Mouse (Mus musculus): ENCODE data around the gene Tm7sf2. TPM values are rescaled to one million over a fixed set of nuclear protein-coding genes. Genes with fewer than 3 reads are reported as not detected.
"Not testable (repeated sequence)": the region's sequence is repeated elsewhere in the genome, so short reads cannot be mapped to it uniquely, and the experiment has no call there.

The Tm7sf2 gene
- total RNA-seq, 4 experiments from 2014 or later = 2.5 to 5.5 (median 4.0) TPM

DNA sequence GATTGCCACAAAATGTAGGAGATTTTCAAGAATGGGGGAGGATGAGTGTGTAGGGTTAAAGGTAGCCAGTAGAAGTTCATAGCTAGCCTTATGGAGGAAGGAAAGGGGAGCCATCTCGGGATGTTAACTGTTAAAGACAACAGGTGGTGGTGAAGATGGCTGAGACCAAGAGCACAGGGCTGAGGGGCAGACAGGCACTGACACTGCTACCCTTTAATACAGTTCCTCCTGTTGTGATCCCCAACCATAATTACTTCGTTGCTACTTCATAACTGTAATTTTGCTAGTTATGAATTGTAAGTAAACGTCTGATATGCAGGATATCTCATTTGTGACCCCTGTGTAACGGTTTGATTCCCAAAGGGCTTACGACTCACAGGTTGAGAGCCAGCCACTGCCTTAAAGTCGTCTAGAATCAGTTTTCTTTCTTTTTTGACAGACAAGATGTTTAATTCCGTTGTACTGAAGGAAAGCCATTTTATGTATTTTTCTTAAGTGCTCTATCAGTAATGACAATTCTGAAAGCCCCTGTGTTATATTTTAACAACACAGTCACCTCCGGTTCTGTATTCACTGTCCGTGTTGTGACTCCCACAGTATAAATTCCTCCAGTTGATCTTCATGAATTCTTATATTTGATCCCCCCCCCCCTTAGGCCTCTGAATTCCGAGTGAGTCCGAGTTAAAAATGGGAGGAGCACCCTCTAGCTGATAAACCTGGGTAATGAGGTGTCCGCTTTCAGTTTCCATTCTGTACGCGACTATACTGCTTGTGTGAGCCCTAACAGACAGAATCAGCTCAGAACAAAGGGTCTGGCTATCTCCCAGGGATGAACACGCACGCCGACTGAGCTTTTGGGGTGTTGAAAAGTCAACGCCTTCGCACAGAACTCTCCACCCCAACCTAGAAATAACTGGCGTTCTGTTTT, 22.5 kb downstream of the Tm7sf2 start:
- DNase-seq (ENCODE audit: low spot score in 2 of 2) = no peak

DNA sequence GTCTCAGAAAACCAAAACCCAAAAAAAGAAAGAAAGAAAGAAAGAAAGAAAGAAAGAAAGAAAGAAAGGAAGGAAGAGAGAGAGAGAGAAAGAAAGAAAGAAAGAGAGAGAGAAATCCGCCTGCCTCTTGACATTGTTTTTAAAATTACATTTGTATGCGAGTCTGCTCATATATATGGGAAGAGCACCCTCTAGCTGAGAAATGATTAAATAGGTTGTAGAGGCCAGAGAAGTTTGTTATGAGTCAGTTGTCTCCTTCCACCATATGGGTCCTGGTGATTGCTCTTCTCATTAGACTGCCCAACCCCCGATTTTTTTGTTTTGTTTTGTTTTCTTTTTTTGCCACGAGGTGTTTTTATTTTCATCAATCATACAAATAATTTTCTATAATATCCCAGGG, 24.1 kb downstream of the Tm7sf2 start:
- not testable (repeated sequence) for DNase-seq (ENCODE audit: low spot score in 2 of 2)

DNA sequence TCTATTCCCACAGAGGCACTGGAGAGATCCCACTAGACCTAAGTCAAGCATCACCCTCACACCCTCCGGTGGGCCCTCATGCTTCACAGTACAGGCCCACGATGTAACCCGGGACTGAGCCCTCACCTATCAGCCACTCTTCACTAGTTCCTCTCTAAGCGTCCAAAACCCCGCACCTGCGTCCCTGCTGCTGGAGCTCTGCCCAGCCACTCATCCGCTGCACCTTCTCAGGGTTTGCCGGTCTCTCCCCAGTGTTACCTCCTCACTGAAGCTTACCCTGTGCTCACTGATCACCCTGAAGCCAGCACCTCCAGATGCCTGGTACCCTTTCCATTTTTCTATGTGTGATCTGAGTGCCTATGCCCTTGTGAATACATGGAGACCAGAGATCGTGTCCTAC, 25.9 kb downstream of the Tm7sf2 start:
- DNase-seq (ENCODE audit: low spot score in 2 of 2) = no peak

DNA sequence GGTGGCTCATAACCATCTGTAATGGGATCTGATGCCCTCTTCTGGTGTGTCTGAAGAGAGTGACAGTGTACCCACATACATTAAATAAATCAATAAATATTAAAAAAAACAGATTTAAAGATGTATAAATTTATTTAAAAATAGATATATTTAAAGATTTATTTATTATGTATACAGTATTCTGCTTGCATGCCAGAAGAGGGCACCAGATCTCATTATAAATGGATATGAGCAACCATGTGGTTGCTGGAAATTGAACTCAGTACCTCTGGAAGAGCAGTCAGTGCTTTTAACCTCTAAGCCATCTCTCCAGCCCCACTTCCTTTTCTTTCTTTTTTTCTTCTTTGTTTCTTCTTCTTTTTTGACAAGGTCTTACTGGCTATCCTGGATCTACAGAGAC, 28.2 kb downstream of the Tm7sf2 start:
- DNase-seq (ENCODE audit: low spot score in 2 of 2) = no peak

DNA sequence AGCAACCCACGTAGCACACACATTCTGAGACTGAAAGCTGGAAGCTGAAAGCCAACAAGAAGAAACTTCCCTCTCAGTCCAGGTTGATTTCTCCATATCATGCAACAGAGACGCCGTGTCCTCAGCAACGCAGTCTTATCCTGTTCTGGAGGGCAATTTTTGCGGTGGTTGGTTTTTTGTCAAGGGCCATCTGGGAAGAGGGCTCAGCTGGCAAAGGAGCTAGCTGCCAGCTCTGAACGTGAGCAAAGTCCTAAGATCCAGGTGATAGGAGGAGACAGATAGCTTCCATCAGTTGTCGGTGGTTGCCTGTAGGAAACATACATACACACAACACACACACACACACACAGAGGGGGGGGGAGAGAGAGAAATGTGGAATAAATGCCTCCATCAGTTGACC, 29.8 kb downstream of the Tm7sf2 start:
- no peak for DNase-seq (ENCODE audit: low spot score in 2 of 2)

DNA sequence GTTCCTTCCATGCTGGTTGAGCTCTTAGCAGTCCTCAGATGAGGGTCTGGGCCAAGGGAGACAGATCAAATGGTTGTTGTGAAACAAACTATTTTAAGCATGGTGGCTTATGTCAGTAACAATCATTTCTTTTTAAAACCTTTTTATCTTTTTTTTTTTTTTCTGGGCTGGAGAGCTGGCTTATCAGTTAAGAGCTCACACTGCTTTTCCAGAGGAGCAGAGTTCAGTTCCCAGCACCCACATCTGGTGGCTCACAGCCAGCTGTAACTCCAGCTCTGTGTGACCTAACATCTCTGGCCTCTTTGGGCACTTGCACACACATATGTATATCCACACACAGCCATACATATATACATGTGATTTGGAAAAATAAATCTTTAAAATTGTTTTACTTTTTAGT, 30.5 kb downstream of the Tm7sf2 start:
- DNase-seq (ENCODE audit: low spot score in 2 of 2) = no peak

DNA sequence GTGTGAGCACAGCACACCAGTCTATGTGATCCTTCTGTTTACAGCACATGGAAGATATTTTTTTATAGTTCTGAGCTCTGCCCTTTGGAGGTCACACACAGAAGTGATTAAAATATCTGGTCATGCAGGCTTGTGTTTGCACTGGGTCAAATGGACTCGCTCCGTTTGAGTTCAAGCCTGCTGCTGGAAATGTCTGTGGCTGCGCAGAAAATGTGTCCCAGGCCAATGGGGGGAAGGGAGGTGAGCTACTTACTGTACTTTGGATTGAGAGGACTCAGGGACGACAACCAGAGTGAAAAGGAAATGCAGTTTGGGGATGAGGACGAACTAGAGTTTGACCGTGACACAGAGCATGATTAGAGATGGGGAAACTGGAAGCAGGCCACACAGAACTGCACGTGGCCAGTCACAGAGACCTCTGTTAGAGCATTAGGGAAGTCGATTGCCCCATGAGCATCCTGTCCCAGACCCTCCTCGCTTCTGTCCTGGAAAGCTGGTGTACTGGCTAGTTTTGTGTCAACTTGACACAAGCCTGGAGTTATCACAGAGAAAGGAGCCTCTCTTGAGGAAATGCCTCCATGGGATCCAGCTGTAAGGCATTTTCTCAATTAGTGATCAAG, 32.1 kb downstream of the Tm7sf2 start:
- no peak for DNase-seq (ENCODE audit: low spot score in 2 of 2)

DNA sequence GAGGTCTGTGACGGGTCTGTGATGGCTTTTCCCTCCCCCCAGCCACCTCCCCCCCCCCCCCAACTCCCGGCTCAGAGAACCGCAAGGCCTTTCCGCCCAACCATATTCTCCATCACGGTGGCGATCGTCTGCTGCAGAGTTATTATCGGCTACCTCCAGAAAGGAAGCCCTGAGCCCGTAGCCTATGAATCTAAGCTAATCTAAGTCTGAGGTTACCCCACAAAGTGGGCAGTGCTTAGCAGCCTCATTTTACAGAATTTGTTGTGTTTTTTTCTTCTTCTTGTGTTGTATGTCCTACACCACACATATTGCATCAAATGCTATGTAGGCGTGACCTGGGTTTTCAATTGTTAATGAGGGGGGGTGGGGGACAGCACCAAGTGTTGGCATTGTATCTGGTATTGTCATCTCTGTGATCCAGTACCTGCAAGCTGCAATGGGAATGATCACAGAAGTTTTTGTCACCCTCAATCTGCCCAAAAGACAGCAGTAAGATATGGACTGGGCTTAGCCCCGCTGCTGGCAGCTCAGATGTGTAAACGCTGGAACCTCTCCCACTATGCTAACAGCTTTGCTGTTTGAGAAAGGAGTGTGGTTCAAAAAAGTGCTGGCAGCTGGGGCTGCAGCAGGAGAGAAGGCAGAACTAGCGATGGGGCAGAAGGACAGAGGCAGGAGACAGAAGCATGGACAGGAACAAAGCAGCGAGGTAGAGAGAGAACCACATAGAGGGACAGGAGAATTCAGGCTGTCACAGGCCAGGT, 37.5 kb downstream of the Tm7sf2 start:
- DNase-seq (ENCODE audit: low spot score in 2 of 2) = no peak

DNA sequence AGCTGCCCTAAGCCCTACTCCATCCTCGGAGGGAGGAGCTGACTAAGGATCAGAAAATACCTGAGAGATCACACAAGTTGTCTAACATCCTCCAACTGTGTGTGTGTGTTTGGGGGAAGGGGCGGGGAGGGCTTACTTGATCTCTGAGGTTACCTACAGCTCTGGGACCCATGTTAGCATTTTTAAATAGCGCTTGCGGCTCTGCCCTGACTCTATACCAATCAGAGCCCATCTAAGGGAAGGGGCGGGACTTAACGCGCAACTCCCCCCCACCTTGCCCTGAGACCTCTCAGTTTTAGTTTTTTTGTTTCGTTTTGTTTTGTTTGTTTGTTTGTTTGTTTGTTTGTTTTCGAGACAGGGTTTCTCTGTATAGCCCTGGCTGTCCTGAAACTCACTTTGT, 38.7 kb downstream of the Tm7sf2 start:
- DNase-seq (ENCODE audit: low spot score in 2 of 2) = no peak

DNA sequence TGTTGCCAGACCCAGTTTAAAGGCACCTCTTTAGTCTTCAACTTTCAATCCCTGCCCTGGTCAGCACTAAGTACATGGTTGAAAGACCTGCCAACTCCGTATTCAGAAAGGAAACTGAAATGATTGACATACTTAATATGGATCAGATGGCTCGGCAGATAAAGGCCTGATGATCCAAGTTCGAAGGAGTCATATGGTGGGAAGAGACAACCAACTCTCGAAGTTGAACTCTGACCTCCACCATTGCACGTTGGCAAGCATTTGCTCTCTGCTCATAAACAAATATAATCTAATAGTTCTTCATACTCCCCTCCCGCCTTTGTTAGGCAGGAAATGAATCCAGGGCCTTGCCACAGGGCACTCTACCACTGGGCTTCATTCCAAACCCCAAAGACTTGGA, 39.2 kb downstream of the Tm7sf2 start:
- DNase-seq (ENCODE audit: low spot score in 2 of 2) = no peak

DNA sequence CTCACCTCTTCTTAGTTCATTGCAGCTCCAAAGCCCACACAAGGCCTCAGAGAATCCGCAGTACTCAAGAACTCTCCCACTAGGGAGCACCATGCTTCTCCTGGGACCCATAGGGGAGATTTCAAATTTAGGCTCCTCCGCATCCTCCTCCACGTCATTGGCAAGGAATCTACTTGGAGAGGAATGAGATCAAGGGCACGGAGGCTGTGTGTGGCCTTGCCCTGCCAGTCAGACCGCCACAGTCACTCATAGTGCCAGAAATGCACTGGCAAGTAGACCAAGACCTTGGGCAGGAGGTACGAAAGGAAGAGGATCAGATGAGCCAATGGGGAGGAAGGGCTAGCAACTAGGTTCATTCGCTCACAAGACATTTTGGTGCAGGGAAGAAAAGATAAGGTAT, 44.2 kb downstream of the Tm7sf2 start:
- no peak for DNase-seq (ENCODE audit: low spot score in 2 of 2)

DNA sequence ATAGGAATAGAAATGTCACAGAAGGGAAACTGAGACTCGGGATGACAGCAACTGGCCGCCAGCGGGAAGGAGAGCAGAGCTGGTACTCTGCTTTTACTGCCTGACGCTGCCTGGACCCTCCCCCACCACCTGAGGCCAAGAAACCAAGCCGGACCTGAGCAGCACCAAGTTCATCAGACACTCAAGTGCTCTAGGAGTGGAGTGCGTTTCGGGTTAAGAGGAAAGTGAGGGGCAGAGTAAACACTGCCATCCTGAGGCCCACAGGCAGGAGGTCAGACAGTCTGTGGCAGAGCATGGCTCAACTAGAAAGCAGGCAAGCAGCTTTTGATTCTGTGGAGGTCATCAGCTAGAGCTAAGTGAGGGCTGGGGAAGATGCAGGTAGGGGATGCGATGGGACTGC, 45.1 kb downstream of the Tm7sf2 start:
- DNase-seq (ENCODE audit: low spot score in 2 of 2) = no peak

DNA sequence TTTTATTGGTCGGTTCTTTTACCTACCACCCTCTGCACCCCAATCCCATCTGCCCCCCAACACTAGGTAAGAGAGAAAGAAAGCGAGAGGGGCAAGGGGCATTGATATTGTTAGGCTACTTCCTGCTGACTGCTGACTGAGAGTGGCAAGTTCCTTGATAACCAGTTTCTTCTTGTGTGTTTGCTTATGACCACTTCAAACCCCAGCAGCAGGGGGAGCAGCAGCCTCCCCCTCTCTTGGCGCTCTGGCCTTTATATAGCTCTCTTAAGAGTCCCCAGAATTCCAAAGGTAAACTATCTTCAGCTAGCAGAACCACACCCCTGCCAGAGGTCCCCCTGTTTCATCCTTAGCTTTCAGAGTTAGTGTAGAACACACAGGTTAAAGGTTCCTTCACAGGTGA, 47.9 kb downstream of the Tm7sf2 start:
- no peak for DNase-seq (ENCODE audit: low spot score in 2 of 2)

DNA sequence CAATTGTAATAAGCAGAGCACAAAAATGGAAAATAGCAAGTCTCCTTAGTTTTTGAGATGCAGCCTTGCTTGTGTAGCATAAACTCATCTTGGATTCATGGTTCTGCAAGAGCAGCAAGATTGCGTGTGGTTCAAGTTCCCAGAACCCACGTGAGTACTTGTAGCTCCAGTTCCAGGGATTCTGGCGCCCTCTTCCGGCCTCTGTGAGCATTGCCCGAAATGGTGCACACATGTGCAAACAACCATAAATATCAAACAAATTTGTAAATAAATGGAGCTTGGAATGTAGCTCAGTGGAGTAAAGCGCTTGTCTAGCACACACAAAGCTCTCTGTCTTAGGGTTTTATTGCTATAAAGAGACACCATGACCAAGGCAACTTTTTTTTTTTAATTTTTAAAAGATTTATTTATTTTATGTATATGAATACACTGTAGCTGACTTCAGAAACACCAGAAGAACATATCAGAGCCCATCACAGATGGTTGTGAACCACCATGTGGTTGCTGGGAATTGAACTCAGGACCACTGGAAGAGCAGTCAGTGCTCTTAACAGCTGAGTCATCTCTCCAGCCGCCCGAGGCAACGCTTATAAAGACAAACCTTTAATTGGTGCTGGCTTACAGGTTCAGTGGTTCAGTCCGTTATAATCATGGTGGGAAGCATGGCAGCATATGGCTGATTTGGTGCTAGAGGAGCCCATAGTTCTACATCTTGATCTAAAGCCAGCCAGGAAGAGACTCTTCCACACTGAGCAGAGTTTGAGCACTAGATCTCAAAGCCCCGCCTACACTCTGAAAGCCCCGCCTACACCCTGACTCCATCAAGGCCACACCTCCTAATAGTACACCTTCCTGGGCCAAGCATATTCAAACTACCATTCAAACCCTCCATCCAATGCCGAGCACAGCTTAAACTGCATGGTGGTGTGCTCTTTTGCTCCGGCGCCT, 49.8 kb downstream of the Tm7sf2 start:
- peak; percentile 87 to 88 for DNase-seq (ENCODE audit: low spot score in 2 of 2)

DNA sequence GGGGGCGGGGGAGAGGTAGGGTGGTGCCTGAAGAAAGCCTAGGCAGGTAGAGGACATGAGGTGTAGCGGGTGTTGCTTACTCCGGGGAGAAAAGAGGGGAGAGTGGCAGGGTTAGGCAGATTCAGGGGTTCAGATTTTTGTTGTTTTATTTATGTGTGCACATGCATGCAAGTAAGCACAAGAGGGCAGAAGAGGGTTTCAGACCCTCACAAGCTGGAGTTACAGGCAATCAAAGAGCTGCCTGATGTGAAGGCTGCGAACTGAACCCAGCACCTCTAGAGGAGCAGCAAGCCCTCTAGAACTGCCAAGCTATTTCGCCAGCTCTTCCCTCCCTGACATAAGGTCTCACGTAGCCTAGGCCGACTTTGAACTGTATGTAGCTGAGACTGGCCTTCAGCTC, 51.6 kb downstream of the Tm7sf2 start:
- no peak for DNase-seq (ENCODE audit: low spot score in 2 of 2)

DNA sequence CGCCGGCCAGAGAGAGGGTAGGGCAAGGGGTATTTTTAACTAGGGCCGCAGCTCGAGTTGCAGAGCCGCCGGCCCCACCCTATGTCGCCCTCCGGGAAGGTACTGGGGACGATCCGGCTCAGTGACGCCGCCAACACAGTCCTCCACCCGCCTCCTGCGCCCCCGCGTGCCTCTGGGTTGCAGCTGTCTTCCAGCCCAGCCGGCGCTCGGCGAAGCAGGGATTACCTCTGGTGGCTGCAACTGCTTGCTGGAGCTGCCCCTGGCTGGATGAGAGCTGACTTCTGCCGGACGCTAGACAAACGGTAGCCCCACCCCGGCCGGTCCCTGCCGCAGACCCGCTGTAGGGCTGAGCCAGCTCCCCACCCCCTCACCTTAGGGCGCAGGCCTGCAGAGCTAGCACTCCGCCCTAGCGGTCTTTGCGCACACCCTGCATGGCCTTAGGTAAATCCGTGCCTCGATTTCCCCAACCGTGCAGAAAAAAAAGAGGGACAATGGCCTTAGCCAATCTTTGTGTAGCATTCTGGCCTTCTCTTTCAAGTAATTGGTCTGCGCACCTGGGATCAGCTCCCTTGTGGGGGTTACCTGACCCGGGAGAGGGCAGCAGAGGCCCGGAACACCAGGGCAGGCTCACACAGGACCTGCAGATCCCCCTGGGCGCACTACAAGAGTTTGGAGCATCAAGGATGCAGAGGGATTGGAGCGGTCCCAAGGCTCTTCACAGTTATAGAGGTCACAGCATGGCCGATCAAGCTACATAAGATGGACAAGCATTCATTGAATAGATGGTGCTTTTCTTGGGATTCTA, 52.5 kb downstream of the Tm7sf2 start, which contains the start of gene Capn1:
Gene Capn1 (minus strand): TSS at position 387 of the 805 bp plus-strand sequence.
- DNase-seq (ENCODE audit: low spot score in 2 of 2) = peak; percentile 83 to 86

DNA sequence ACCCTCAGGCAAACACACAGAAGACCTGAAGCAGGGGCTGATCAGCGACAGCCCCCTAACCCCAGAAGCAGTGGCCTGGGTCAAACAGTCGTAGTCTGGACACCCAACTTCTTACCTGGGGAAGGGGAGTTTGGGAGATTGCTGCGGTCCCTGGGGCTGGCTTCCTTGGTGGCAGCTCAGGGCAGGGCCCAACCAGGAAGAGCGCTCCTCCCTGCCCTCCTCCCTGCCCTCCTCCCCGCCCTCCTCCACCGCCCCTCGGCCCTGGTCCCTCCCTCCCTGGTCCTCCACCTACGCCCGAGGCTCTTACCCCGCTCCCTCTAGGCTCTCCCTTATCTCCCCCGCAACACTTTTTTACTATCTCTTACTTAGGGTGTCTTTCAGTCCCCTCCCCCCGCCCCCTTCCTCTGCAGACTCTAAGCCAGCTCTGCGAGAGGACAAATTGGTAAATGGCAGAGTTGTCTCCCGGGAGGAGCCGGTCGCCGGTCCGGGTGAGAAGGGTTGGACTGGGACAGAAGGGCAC, 53.1 kb downstream of the Tm7sf2 start:
- peak in 1 of 2 experiments; percentile 20 for DNase-seq (ENCODE audit: low spot score in 2 of 2)

DNA sequence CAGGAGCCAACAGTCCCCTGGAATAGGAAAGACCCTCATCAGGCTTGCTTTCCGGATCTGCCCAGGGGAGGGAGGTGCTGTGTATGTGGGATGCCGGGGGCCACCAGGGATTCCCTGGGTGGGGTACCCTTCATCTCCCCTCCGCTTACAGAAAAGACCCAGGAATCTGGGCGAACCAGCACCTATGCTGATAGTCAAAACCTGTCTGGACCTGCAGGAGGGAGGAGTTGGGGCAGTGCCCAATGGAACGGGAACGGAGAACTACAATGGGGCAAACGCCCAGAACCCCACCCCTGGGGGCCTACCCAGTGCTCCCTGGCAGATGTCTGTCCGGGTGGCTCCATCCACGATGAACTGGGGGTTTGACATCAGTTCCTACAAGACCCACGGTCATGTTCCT, 54.5 kb downstream of the Tm7sf2 start:
- no peak for DNase-seq (ENCODE audit: low spot score in 2 of 2)
